Mouse (Mus musculus) right cerebral cortex, adult 18-20 months (tissue): ENCODE measurements at regions not wholly inside any gene's neighbourhood (a gene's known extent, or its start where the extent isn't known, plus 50 kb on each side); places are given as distances from the start of the nearest gene placed in this dataset.

Experiments
- DNase-seq: peaks from one replicate; pipeline ENCODE4 v3.0.0; 2022; ENCODE audit warnings: mixed read lengths

- no peak for DNase-seq
These were observed 158.1 kb upstream of the Bmper start for GRCm38 (mm10) chr9:23064811-23065210.

- DNase-seq: no peak
These were observed 154.6 kb upstream of the Bmper start for GRCm38 (mm10) chr9:23068101-23068791.

- DNase-seq: no peak
These were observed 153.7 kb upstream of the Bmper start for GRCm38 (mm10) chr9:23069161-23069560.

GRCm38 (mm10) chr9:23071006-23071405 is 151.9 kb upstream of the Bmper start:
- no peak for DNase-seq

GRCm38 (mm10) chr9:23072741-23073140 is 150.1 kb upstream of the Bmper start:
- no peak for DNase-seq

- DNase-seq: peak; percentile 25
These were observed 139.3 kb upstream of the Bmper start for GRCm38 (mm10) chr9:23083562-23083961.

- no peak for DNase-seq
These were observed 133.5 kb upstream of the Bmper start for GRCm38 (mm10) chr9:23089339-23089738.

GRCm38 (mm10) chr9:23097134-23097789 is 125.6 kb upstream of the Bmper start:
- no peak for DNase-seq

GRCm38 (mm10) chr9:23101584-23101983 is 121.3 kb upstream of the Bmper start:
- DNase-seq: no peak

- DNase-seq: peak; percentile 19
These were observed 120.7 kb upstream of the Bmper start for GRCm38 (mm10) chr9:23101990-23102796.

GRCm38 (mm10) chr9:23111500-23111899 is 111.4 kb upstream of the Bmper start:
- DNase-seq: no peak

GRCm38 (mm10) chr9:23115026-23115425 is 107.8 kb upstream of the Bmper start:
- DNase-seq: no peak

GRCm38 (mm10) chr9:23115540-23115939 is 107.3 kb upstream of the Bmper start:
- DNase-seq: no peak

- DNase-seq: no peak
These were observed 106.6 kb upstream of the Bmper start for GRCm38 (mm10) chr9:23116311-23116710.

- DNase-seq: no peak
These were observed 103.1 kb upstream of the Bmper start for GRCm38 (mm10) chr9:23119811-23120210.

GRCm38 (mm10) chr9:23120814-23121213 is 102.1 kb upstream of the Bmper start:
- DNase-seq: no peak

GRCm38 (mm10) chr9:23122524-23122923 is 100.4 kb upstream of the Bmper start:
- no peak for DNase-seq

GRCm38 (mm10) chr9:23123452-23123851 is 99.4 kb upstream of the Bmper start:
- DNase-seq: no peak

GRCm38 (mm10) chr9:23125761-23126704 is 96.8 kb upstream of the Bmper start:
- DNase-seq: no peak

- peak; percentile 14 for DNase-seq
These were observed 95.4 kb upstream of the Bmper start for GRCm38 (mm10) chr9:23127338-23128017.

GRCm38 (mm10) chr9:23128018-23128369 is 94.9 kb upstream of the Bmper start:
- no peak for DNase-seq

- no peak for DNase-seq
These were observed 88.9 kb upstream of the Bmper start for GRCm38 (mm10) chr9:23134006-23134405.
